ENCODE assay signal across 7 mouse cellular contexts in the genomic region with DNA sequence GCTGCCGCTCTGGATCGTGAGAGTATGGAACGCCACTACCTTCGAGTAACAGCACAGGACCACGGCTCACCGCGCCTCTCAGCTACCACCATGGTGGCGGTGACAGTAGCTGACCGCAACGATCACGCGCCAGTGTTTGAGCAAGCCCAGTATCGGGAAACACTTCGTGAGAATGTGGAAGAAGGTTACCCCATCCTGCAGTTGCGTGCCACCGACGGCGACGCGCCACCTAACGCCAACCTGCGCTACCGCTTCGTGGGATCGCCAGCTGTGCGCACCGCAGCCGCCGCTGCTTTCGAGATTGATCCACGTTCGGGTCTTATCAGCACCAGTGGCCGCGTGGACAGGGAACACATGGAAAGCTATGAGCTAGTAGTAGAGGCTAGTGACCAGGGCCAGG. TPM values are rescaled to one million over a fixed set of nuclear protein-coding genes. Genes with fewer than 3 reads are reported as not detected.
A peak's percentile ranks its signal among the peaks of the same experiment; 100 is the strongest.
DNase-seq lines count a peak whose midpoint lies in the region; ATAC-seq and TF ChIP-seq lines count a peak whose summit lies in the region.

No protein-coding gene starts in this region.

- H3K27me3 ChIP-seq in testis, adult 2 months (ENCODE audit: control insufficient read depth, insufficient read depth, low read length): no peaks in the 10 kb centered on the region
- peaks cover 22% of the 10 kb centered on the region for H3K27me3 ChIP-seq in forebrain, embryonic 16.5 days (replicated peaks; ENCODE audit: control insufficient read depth, insufficient read depth, low read length)
- peaks cover 93% of the 10 kb centered on the region for H3K27me3 ChIP-seq in liver, embryonic 16.5 days (ENCODE audit: control insufficient read depth, insufficient read depth, low read depth, low read length)
- H3K27me3 ChIP-seq in stomach, postnatal 0 days (ENCODE audit: control insufficient read depth, insufficient read depth, low read length): peaks cover 21% of the 10 kb centered on the region

- WGBS in forebrain, embryonic 16.5 days: 10% methylated on average over 34 of the region's 34 CpGs
- 7% methylated on average over 34 of the region's 34 CpGs for WGBS in liver, embryonic 16.5 days (ENCODE audit: insufficient replicate concordance)
- WGBS in stomach, postnatal 0 days: 6% methylated on average over 34 of the region's 34 CpGs

- no peak for ATAC-seq in forebrain, embryonic 16.5 days
- no peak for ATAC-seq in liver, embryonic 16.5 days (ENCODE audit: low read depth)
- ATAC-seq in stomach, postnatal 0 days (ENCODE audit: low FRiP score, low TSS enrichment): no peak

- H3K4me1 ChIP-seq in testis, adult 2 months (ENCODE audit: control insufficient read depth, insufficient read depth, low read length): peaks cover 37% of the 10 kb centered on the region
- H3K4me1 ChIP-seq in forebrain, embryonic 16.5 days (replicated peaks; ENCODE audit: control insufficient read depth, insufficient read depth, low read length): peaks cover 57% of the 10 kb centered on the region
- H3K4me1 ChIP-seq in liver, embryonic 16.5 days (ENCODE audit: control insufficient read depth, low read depth, low read length): peaks cover 21% of the 10 kb centered on the region
- peaks cover 10% of the 10 kb centered on the region for H3K4me1 ChIP-seq in stomach, postnatal 0 days (replicated peaks; ENCODE audit: control insufficient read depth, insufficient read depth)

- no peak for DNase-seq in testis, postnatal 10 days (ENCODE audit: low spot score)
- no peak for DNase-seq in stomach, postnatal 0 days (ENCODE audit: low spot score)
- no peak for DNase-seq in urinary bladder, postnatal 10 days (ENCODE audit: low spot score)
- no peak for DNase-seq in right cerebral cortex, adult 18-20 months

- no peak for TF ChIP-seq POLR2A in testis, adult 2 months (IDR thresholded peaks at IDR 0.05; ENCODE audit: control insufficient read depth, low read depth, low read length)

- H3K9ac ChIP-seq in forebrain, embryonic 16.5 days (replicated peaks; ENCODE audit: low read depth, low read length): peak overlapping the region; percentile 90
- H3K9ac ChIP-seq in liver, embryonic 16.5 days (ENCODE audit: low read depth, low read length): no peak overlapping the region
- no peak overlapping the region for H3K9ac ChIP-seq in stomach, postnatal 0 days (ENCODE audit: low read length)

- TF ChIP-seq CTCF in testis, adult 2 months (IDR thresholded peaks at IDR 0.05; ENCODE audit: control insufficient read depth, insufficient read depth, insufficient replicate concordance, low read depth, low read length): no peak
- TF ChIP-seq CTCF in stomach, postnatal 0 days (IDR thresholded peaks at IDR 0.05; ENCODE audit: low read depth): peak; percentile 10; the same call in 1 of the 2 replicates

- TF ChIP-seq EP300 in stomach, postnatal 0 days (optimal IDR thresholded peaks at IDR 0.05): no peak

- no peaks in the 10 kb centered on the region for H3K9me3 ChIP-seq in forebrain, embryonic 16.5 days (ENCODE audit: control insufficient read depth, low read length)
- H3K9me3 ChIP-seq in liver, embryonic 16.5 days (replicated peaks; ENCODE audit: control insufficient read depth, low read length): no peaks in the 10 kb centered on the region; the same call in 1 of the 2 replicates
- no peaks in the 10 kb centered on the region for H3K9me3 ChIP-seq in stomach, postnatal 0 days (ENCODE audit: control insufficient read depth, low read length)

- H3K27ac ChIP-seq in testis, adult 2 months (ENCODE audit: control insufficient read depth, insufficient read depth, low read depth, low read length): no peak overlapping the region
- no peak overlapping the region for H3K27ac ChIP-seq in forebrain, embryonic 16.5 days (ENCODE audit: low read length)
- no peak overlapping the region for H3K27ac ChIP-seq in liver, embryonic 16.5 days (ENCODE audit: low read length)
- no peak overlapping the region for H3K27ac ChIP-seq in stomach, postnatal 0 days (replicated peaks)

- no peaks in the 10 kb centered on the region for H3K36me3 ChIP-seq in testis, adult 2 months (ENCODE audit: control insufficient read depth, insufficient read depth, low read length)
- peaks cover 21% of the 10 kb centered on the region for H3K36me3 ChIP-seq in forebrain, embryonic 16.5 days (ENCODE audit: control insufficient read depth, insufficient read depth)
- no peaks in the 10 kb centered on the region for H3K36me3 ChIP-seq in liver, embryonic 16.5 days (ENCODE audit: control insufficient read depth, insufficient read depth)
- H3K36me3 ChIP-seq in stomach, postnatal 0 days (ENCODE audit: control insufficient read depth, insufficient read depth, low read length): no peaks in the 10 kb centered on the region

- peak overlapping the region; percentile 95 for H3K4me2 ChIP-seq in forebrain, embryonic 16.5 days (ENCODE audit: low read length)
- peak overlapping the region; percentile 72 for H3K4me2 ChIP-seq in liver, embryonic 16.5 days (ENCODE audit: low read depth, low read length)
- H3K4me2 ChIP-seq in stomach, postnatal 0 days (replicated peaks; ENCODE audit: low read depth): peak overlapping the region; percentile 69

- H3K4me3 ChIP-seq in testis, adult 2 months (ENCODE audit: control insufficient read depth, low read depth, low read length): peak overlapping the region; percentile 86
- H3K4me3 ChIP-seq in forebrain, embryonic 16.5 days (replicated peaks; ENCODE audit: low read length): peak overlapping the region; percentile 63
- H3K4me3 ChIP-seq in liver, embryonic 16.5 days (ENCODE audit: low read depth, low read length): peak overlapping the region; percentile 46
- H3K4me3 ChIP-seq in stomach, postnatal 0 days (ENCODE audit: low read depth, low read length): peak overlapping the region; percentile 31; the same call in 1 of the 2 replicates

RNA-seq across cellular contexts. Expression of a gene that starts 1.3 kb away (rescaled TPM):
- 1.2 and 1.3 TPM in 2 replicates for polyA plus RNA-seq in testis, adult 2 months (2012; rRNA removed)
- polyA plus RNA-seq in forebrain, embryonic 16.5 days (2015; fragmentation: Nextera tagmentation; extraction: Ambion mirVana): 18.9 and 22.3 TPM in 2 replicates
- polyA plus RNA-seq in liver, embryonic 16.5 days (2015; fragmentation: Nextera tagmentation; extraction: Ambion mirVana): 0.16 and 0.22 TPM in 2 replicates
- 0.15 and 0.22 TPM in 2 replicates for polyA plus RNA-seq in stomach, postnatal 0 days (2015; fragmentation: Nextera tagmentation; extraction: Ambion mirVana)

RNA-seq across cellular contexts. Expression of a gene that starts 19.3 kb away (rescaled TPM):
- 5.6 and 5.9 TPM in 2 replicates for polyA plus RNA-seq in testis, adult 2 months (2012; rRNA removed)
- 20.5 and 35.1 TPM in 2 replicates for polyA plus RNA-seq in forebrain, embryonic 16.5 days (2015; fragmentation: Nextera tagmentation; extraction: Ambion mirVana)
- 3.5 and 3.6 TPM in 2 replicates for polyA plus RNA-seq in liver, embryonic 16.5 days (2015; fragmentation: Nextera tagmentation; extraction: Ambion mirVana)
- polyA plus RNA-seq in stomach, postnatal 0 days (2015; fragmentation: Nextera tagmentation; extraction: Ambion mirVana): 7.9 and 8.5 TPM in 2 replicates

RNA-seq across cellular contexts. Expression of a gene that starts 25.6 kb away (rescaled TPM):
- 7.2 and 8.4 TPM in 2 replicates for polyA plus RNA-seq in testis, adult 2 months (2012; rRNA removed)
- polyA plus RNA-seq in forebrain, embryonic 16.5 days (2015; fragmentation: Nextera tagmentation; extraction: Ambion mirVana): 11.5 and 13.8 TPM in 2 replicates
- 4.8 and 4.9 TPM in 2 replicates for polyA plus RNA-seq in liver, embryonic 16.5 days (2015; fragmentation: Nextera tagmentation; extraction: Ambion mirVana)
- 8.0 and 8.2 TPM in 2 replicates for polyA plus RNA-seq in stomach, postnatal 0 days (2015; fragmentation: Nextera tagmentation; extraction: Ambion mirVana)

RNA-seq across cellular contexts. Expression of a gene that starts 43.9 kb away (rescaled TPM):
- polyA plus RNA-seq in testis, adult 2 months (2012; rRNA removed): 49.7 and 54.0 TPM in 2 replicates
- 183 and 224 TPM in 2 replicates for polyA plus RNA-seq in forebrain, embryonic 16.5 days (2015; fragmentation: Nextera tagmentation; extraction: Ambion mirVana)
- polyA plus RNA-seq in liver, embryonic 16.5 days (2015; fragmentation: Nextera tagmentation; extraction: Ambion mirVana): 12.4 and 13.6 TPM in 2 replicates
- 35.7 and 37.8 TPM in 2 replicates for polyA plus RNA-seq in stomach, postnatal 0 days (2015; fragmentation: Nextera tagmentation; extraction: Ambion mirVana)

Comparison
In these comparisons a context has a peak if more than half of its experiments do, and no peak if none do; other contexts are left out.
1. H3K4me3 ChIP-seq: peak in every context shown above with its lines; median percentile 86 in testis, adult 2 months; 63 in forebrain, embryonic 16.5 days; 46 in liver, embryonic 16.5 days; 31 in stomach, postnatal 0 days.